Mouse (Mus musculus): Measurements from ENCODE around the gene Dnajc3.

Dnajc3 gene

GRCm38 (mm10) chr14:118937533-118938492 lies at the start of gene Dnajc3:
Gene Dnajc3, plus strand, starts transcription at chr14:118937976.
- DNase-seq: peak; percentile 100

GRCm38 (mm10) chr14:118890101-118890500 lies 47.7 kb upstream of the Dnajc3 start:
- no peak for DNase-seq

GRCm38 (mm10) chr14:118895228-118895627 lies 42.5 kb upstream of the Dnajc3 start:
- no peak for DNase-seq

GRCm38 (mm10) chr14:118895655-118896054 lies 42.1 kb upstream of the Dnajc3 start:
- no peak for DNase-seq

- no peak for DNase-seq
Measured at GRCm38 (mm10) chr14:118899940-118900339, 37.8 kb upstream of the Dnajc3 start.

DNA sequence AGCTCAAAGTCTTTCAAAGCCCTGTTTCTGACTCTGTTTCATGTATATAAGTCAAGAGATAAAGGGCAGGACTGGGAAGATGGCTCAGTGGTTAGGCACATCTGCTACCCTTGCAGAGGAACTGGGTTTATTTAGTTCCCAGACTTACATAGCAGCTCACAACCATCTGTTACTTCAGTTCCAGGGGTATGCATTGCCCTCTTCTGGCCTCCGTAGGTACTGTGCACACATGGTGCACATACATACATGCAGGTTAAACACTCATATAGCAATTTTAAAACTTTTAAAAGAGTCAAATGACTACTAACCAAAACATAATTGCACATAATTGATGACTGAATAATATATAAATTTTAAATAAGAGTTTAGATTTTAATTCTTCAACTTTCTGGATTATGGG lies 36.9 kb upstream of the Dnajc3 start:
- DNase-seq: no peak

- DNase-seq: no peak
Measured at GRCm38 (mm10) chr14:118903397-118903796, 34.4 kb upstream of the Dnajc3 start.

DNA sequence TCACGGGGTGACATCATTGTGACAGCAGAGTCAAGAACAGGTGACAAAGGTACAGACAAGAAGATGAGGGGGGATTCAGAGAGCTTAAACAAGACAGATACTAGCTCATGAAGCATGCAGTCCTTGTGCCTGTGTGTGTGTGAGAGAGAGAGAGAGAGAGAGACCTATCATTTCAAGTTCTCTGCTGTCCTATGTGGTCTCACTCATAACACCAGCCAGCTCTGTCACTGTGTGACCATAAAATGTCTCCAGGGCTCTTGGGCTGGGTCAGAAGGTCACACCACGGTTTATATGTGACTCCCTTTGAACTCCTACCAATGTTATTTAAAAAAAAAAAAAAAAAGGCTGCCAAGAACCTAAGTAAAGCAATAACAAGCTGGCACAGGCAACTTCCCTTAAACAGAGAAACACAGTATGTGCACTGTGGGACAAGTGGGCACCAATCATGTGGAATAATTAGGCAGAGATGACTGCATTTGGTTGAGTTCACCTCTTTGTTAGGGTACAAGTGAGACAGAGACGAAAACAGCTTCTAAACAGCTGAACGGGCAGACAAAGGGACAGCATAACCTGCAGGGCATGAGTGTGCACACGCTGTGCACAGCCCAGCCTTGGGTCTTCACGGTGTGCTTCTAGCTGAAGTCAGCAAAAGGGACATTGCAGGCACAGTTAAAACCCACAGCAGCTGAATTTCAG lies 33.8 kb upstream of the Dnajc3 start:
- no peak for DNase-seq

- DNase-seq: no peak
Measured at GRCm38 (mm10) chr14:118907592-118907991, 30.2 kb upstream of the Dnajc3 start.

DNA sequence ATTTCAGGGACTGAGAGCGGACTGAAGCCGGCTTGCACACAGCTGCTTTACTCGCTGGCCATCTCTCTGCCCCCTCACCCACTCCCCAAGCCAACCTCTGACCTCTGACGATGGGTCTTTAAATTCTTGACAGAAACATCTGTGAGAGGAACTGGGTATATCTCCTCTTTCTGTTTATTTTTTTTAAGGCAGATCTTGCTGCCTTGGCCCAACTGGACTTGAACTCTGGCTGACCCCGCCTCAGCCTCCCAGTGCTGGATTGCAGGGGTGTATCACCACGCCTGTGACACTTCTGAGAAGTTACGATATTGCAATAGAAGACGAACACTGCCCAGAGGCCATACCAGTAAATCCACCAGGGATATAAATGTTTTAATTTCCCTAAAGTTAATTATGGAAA lies 27.9 kb upstream of the Dnajc3 start:
- no peak for DNase-seq

DNA sequence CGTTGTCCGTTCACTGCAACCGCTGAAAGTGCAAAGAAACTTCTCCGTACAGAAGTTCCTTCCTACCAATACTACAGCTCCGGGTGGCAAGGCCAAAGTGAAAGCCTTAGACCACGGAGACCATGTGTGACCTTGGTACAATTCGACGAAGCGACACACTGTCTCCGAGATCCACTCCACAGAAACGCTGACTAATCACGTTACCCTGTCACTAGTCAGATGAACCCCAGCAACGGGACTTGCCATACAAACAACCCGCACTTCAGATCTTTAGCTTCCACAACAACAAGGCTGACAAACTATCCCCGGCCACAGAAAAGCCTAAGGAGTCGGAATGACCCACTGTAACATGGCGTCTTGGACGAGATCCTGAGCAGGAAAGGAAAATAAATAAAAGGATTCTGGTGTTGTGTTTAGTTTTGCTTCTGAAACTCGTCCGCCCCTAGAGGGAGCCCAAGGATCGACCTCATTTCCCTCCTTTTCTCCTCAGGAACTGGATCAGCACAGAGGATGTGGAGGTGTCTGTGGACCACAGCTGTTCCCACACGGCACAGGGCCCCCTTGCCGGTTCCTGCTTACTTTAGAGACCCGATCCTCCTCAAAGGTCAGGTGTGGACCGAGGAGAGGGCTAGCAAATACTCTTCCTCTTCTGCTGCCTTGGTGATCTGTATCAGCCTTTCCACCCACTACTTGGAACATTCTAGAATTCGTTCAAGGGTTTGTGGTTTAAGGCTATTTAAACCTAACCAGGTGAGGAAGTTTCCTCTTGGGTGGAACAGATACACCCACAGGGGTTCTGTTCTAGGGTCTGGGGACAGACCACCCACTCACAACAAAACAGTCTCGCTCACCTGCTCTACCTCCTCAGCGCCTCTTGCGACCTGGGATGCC lies 27.2 kb upstream of the Dnajc3 start:
- DNase-seq: peak; percentile 45

DNA sequence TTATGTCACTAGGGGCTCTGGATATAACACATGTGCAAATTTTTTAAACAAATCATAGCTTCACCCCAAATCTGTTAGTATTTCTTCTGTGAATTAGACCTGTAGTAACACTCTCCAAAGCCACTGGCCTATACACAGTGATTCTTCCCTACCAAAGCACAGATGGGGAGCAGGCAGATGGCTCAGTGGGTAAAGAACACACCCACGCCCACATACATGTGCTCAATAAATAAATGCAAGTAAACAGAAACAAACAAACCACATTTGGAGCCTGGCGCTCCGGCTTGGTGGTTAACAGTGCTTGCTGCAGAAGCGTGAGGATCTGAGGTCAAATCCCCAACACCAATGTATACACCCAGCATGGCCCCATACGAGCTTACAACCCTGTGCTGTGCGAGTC lies 26.3 kb upstream of the Dnajc3 start:
- DNase-seq: no peak

GRCm38 (mm10) chr14:118913651-118914050 lies 24.1 kb upstream of the Dnajc3 start:
- DNase-seq: no peak

- DNase-seq: no peak
Measured at GRCm38 (mm10) chr14:118919025-118919424, 18.8 kb upstream of the Dnajc3 start.

- DNase-seq: no peak
Measured at GRCm38 (mm10) chr14:118920654-118921053, 17.1 kb upstream of the Dnajc3 start.

DNA sequence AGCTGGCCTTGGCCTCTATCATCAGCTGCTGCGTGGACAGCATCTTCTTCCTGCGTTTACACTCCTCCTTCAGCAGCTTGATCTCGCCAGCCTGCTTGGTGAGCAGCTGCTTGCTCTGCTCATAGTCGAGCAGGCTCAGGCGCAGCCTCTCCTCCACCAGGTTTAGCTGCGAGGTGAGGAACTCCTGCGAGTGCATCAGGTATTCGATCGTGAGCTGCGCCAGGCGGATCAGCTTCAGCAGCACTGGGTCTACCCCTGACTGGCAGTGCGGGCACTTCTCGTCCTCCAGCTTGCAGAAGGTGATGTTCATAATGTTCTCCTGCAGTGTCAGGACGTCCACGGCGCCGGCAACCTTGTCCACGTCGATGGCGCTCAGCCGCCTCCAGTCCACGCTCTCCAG lies 15.5 kb upstream of the Dnajc3 start:
- no peak for DNase-seq

DNA sequence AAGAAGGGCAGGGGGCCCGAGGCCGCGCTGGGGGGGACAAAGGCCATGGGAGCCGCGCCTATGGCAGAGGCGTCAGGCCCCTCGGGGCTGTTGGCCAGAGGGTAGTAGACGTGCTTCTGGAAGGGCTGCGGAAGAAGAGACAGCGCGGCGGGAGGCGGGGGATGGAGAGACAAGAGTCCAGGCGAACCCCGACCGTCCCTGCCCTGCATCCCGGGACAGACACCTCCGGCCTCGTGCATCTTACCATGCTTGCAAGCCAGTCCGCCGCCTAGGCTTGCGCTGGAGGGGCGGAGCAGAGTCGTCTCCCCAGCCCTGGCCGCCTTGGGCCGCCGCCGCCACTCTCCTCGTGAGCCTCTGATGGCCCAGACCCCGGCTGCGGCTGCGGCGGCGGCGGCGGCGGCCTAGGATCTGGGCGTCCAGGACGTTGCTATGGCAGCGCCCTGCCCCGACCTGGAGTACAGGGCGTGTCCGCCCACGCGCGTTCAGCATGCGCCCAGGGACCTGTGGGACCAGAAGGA lies 15.1 kb upstream of the Dnajc3 start:
- DNase-seq: no peak

GRCm38 (mm10) chr14:118924673-118925615 lies 12.8 kb upstream of the Dnajc3 start, which contains the start of gene Dzip1:
Gene Dzip1, minus strand, starts transcription at chr14:118925460.
- peak; percentile 65 for DNase-seq

- DNase-seq: no peak
Measured at GRCm38 (mm10) chr14:118928565-118928964, 9.2 kb upstream of the Dnajc3 start.

DNA sequence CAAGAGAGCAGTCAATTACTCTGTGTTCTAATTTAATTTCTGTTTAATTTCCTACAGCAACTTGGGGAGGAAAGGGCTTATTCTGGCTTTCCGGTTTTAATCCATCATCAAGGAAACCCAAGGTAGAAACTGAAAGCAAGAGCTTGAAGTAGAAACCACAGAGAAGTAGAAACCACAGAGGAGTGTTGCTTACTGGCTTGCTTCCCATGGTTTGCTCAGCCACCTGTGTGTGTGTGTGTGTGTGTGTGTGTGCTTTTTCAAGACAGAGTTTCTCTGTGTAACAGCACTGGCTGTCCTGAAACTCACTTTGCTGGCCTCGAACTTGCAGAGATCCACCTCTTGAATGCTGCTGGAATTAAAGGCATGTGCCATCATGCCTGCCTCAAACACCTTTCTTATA lies 8.0 kb upstream of the Dnajc3 start:
- no peak for DNase-seq

GRCm38 (mm10) chr14:118930777-118931176 lies 7.0 kb upstream of the Dnajc3 start:
- no peak for DNase-seq

Measured in cerebellum, adult 9-10 months (tissue).